Mouse (Mus musculus) midbrain, embryonic 10.5 days (tissue): Measurements from ENCODE around the gene Pou2af1. TPM values are rescaled to one million over a fixed set of nuclear protein-coding genes. Genes with fewer than 3 reads are reported as not detected.

Experiments
- DNase-seq: peaks from one replicate; pipeline ENCODE4 v3.0.0-alpha.2; 2017; ENCODE audit warnings: low spot score
- H3K27ac ChIP-seq: fragments of 300-500 bp; sonication (generic); replicated peaks from 2 replicates; pipeline ENCODE4 v1.5.1; 2016; ENCODE audit warnings: mild to moderate bottlenecking
- H3K27me3 ChIP-seq: fragments of 300-500 bp; sonication (generic); 2 replicates; pipeline ENCODE4 v1.6.1; 2016; ENCODE audit warnings: low read depth, mild to moderate bottlenecking; ENCODE audit not compliant: poor library complexity, severe bottlenecking
- H3K36me3 ChIP-seq: fragments of 300-500 bp; sonication (generic); 2 replicates; pipeline ENCODE4 v1.6.1; 2016; ENCODE audit warnings: mild to moderate bottlenecking, moderate library complexity
- H3K4me1 ChIP-seq: fragments of 300-500 bp; sonication (generic); 2 replicates; pipeline ENCODE4 v1.6.1; 2016
- H3K4me3 ChIP-seq: fragments of 300-500 bp; sonication (generic); 2 replicates; pipeline ENCODE4 v1.5.1; 2016; ENCODE audit warnings: mild to moderate bottlenecking, moderate library complexity
- H3K9me3 ChIP-seq: fragments of 300-500 bp; sonication (generic); replicated peaks from 2 replicates; pipeline ENCODE4 v1.6.1; 2016; ENCODE audit warnings: mild to moderate bottlenecking
- WGBS: fragments of 180-500 bp; shearing (Covaris S2); methylation state at CpG from one replicate; pipeline ENCODE4 v1.1.7; 2016; 5-methylcytosine and 5-hydroxymethylcytosine counted together
- polyA plus RNA-seq: library from polyadenylated mRNA; unstranded; fragments of >200 nt; fragmentation: Nextera tagmentation; extraction: Ambion mirVana; gene quantifications from 2 replicates; pipeline ENCODE4 v1.2.1, GENCODE M21; 2016

Pou2af1 gene
- polyA plus RNA-seq, 1 experiment from 2014 or later, result not detected

DNA sequence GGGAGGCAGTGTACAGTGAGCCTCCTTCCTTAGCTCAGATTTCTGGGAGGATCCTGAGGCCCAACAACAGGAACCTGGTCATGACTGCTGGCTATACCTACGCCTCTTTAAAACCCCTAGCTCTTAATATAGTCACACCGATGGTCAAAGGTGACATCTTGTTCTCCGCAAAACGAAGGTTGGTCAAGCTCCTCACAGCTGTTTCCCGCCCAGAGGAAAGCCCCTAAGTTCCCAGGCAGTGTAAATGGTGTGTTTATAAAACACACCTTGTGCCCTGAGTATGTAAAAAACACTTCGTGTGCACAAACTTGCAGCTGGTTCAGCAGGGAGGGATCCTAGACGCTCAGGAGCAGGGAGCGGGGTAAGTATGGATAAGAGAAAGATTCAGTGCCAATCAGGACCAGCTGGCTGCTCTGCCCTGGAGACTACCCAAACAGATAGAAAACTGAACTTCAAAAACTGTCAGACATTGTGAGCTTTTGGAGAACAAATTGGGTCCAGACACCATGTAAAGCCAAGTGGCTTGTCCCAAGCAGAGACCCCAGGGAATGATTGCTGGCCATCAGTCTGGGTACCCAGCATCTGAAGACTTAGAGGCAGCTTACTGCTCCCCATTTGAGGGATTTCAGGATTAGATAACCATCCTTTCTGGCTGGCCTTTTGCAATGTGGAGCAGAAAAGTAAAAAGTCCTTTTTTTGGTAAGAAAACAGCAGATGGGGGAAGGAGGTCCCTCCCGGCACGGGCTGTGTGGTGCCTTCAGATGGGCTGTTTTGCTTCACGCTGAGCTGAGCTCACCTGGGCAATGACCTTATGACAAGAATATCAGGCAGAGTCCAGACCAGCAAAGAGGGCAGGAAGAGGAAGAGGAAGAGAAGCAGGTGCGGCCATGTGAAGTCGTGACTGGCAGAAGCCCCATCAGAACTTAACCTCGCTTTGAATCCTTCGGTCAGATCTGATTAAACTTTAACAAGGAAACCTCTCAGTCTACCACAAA, 30.5 kb upstream of the Pou2af1 start:
- Histone ChIP-seq H3K4me3 (no peak overlapping the region), H3K4me1 (no peaks in the 10 kb centered on the region), H3K27ac (no peak overlapping the region), H3K36me3 (no peaks in the 10 kb centered on the region), H3K9me3 (no peaks in the 10 kb centered on the region), H3K27me3 (no peaks in the 10 kb centered on the region)
- DNase-seq, result no peak
- 87% methylated on average over 15 of the region's 15 CpGs for WGBS

DNA sequence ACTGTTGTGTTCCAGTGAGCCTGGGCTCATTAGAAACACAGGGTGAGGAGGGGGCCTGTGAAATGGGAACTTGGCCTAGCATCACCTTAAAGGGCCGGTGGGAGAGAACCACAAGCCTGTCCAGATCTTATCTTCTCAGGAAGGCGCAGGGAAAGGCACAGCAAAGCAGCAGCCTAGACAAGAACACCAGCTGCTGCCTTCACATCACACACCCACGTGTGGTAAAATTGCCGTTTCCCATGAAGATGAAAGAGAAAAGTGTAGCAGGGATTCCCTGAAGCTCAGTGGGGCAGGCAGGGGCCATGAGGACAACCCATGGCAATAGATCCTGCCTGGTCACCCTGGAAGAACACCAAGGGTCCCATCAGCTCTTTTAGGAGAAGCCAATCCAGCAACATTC, 28.1 kb upstream of the Pou2af1 start:
- H3K4me3 ChIP-seq, result no peak overlapping the region
- no peaks in the 10 kb centered on the region for H3K9me3 ChIP-seq
- no peaks in the 10 kb centered on the region for H3K4me1 ChIP-seq
- WGBS, result 82% methylated on average over 4 of the region's 4 CpGs
- no peaks in the 10 kb centered on the region for H3K36me3 ChIP-seq
- H3K27ac ChIP-seq, result no peak overlapping the region
- no peaks in the 10 kb centered on the region for H3K27me3 ChIP-seq
- no peak for DNase-seq

DNA sequence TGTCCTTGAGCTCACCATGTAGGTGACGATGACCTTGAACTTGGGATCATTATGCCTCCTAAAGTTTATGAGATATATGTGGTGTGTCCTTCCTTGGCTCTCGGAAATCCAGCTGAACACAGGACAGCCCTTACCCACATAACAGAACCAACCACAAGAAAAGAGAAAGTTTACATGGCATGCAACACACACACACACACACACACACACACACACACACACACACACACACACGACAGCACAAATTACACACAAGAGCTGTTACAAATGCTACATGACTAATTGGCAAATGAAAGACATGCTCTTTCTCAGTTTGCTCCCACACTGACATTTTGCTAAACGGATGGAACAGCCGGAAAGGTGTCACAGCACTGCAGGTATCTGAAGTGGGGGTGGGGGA, 27.6 kb upstream of the Pou2af1 start:
- H3K27ac ChIP-seq, result no peak overlapping the region
- WGBS, result 88% methylated on average over 5 of the region's 5 CpGs
- no peaks in the 10 kb centered on the region for H3K27me3 ChIP-seq
- H3K4me3 ChIP-seq, result no peak overlapping the region
- H3K4me1 ChIP-seq, result no peaks in the 10 kb centered on the region
- no peaks in the 10 kb centered on the region for H3K9me3 ChIP-seq
- no peaks in the 10 kb centered on the region for H3K36me3 ChIP-seq
- no peak for DNase-seq

DNA sequence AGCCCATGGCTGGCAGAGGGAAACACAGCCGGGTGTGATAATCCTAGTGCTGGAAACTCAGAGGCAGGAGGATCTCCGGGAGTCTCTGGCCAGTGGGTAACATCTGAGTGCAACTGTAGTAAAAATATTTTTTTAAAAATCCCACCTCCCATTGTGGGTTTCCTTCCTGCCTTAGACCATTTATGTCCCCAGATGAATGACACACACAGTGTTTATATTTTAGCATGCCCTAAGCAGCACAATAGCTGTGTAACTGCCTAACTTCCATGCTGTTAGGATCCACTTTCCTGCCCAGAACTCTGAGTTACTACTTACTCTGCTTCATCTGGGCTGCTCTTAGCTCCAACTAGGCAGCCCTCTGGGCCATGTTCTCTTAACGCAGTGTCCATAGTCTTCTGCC, 22.9 kb upstream of the Pou2af1 start:
- H3K27me3 ChIP-seq, result no peaks in the 10 kb centered on the region
- no peaks in the 10 kb centered on the region for H3K36me3 ChIP-seq
- DNase-seq, result no peak
- H3K4me3 ChIP-seq, result no peak overlapping the region
- 80% methylated on average over 3 of the region's 3 CpGs for WGBS
- no peaks in the 10 kb centered on the region for H3K4me1 ChIP-seq
- H3K27ac ChIP-seq, result no peak overlapping the region
- no peaks in the 10 kb centered on the region for H3K9me3 ChIP-seq

DNA sequence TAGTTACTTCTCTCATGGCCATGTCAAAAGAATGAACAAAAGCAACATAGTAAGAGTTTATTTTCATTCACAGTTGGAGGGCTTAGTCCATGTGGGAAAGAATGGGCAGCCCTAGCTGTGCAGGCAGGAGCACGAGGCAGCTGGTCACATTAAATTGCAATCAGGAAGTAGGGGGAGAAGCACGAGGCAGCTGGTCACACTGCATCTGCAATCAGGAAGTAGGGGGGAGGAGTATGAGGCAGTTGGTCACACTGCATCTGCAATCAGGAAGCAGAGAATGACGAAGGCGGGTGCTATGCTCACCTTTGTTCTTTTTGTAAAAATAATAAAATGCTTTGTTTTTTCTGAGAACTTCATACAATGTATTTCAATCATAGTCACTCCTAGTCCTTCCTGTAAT, 18.7 kb upstream of the Pou2af1 start:
- H3K9me3 ChIP-seq, result no peaks in the 10 kb centered on the region
- H3K27me3 ChIP-seq, result no peaks in the 10 kb centered on the region
- WGBS, result 77% methylated on average over 4 of the region's 4 CpGs
- H3K27ac ChIP-seq, result no peak overlapping the region
- H3K36me3 ChIP-seq, result no peaks in the 10 kb centered on the region
- no peak for DNase-seq
- no peak overlapping the region for H3K4me3 ChIP-seq
- H3K4me1 ChIP-seq, result no peaks in the 10 kb centered on the region

DNA sequence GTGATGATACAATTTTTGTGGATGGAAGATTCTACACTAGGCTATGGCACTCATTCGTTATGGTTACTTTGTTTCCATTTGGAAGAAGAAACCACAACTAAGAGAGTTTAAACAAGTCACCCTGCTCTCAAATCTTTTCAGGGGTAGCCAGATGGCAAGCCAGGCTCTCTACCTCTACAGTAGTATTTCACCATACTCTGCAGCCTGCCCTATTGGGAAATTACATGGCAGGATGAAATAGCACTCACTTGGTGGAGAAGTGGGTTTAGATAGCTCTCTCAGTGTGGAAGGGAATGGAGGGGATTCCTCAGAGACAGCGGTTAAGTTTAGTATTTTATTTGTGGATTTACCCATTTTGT, 4.6 kb upstream of the Pou2af1 start:
- Histone ChIP-seq H3K9me3 (no peaks in the 10 kb centered on the region), H3K27ac (no peak overlapping the region), H3K36me3 (no peaks in the 10 kb centered on the region), H3K27me3 (no peaks in the 10 kb centered on the region), H3K4me1 (no peaks in the 10 kb centered on the region), H3K4me3 (no peak overlapping the region)
- 88% methylated on average over 2 of the region's 2 CpGs for WGBS
- DNase-seq, result no peak

DNA sequence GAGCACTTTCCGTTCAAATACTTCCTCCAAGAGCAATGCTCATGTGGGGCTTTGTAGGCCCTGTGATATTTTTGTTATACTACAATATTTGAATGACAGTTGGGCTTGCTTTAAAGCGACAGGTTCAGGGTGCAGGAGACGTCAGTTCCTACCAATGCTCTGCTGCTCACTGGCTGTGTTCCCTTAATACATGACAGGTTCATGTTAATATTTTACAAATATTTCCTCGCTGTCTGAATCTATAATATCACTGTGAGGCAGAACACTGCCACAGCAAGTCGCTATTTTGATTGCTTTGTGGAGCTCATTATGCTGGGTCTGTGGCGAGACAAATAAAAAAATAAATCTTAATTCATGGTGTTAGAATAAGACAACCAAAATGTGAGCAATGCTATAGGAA, 2.3 kb upstream of the Pou2af1 start:
- Histone ChIP-seq H3K27ac (no peak overlapping the region), H3K4me3 (no peak overlapping the region), H3K27me3 (no peaks in the 10 kb centered on the region), H3K9me3 (no peaks in the 10 kb centered on the region), H3K4me1 (no peaks in the 10 kb centered on the region), H3K36me3 (no peaks in the 10 kb centered on the region)
- WGBS, result 87% methylated on average over 6 of the region's 6 CpGs
- no peak for DNase-seq

DNA sequence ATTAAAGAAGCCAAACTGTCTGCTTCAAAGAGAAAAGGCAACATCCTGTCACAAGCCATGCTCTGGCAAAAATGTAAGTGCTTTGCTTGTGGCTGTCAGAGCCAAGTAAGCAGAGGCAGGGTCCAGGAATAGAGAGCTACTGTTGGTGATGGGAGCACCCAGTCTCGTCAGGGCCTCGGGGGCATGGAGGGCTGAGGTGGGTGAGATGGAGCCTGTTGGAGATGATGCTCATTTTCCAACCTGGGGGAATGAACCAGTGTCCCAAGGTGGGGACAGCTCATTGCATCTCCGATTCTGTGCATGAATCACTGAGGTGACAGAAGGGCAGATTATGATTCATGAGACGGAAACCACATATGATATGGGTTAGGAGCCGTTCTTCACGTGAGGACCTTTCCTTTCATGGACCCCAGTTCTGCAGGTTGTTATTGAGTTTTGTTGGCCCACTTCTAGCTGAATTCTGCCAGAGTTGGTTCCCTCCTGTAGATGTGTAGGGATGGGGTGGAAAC, 275 bp downstream of the Pou2af1 start:
- Histone ChIP-seq H3K27me3 (no peaks in the 10 kb centered on the region), H3K9me3 (no peaks in the 10 kb centered on the region), H3K4me3 (no peak overlapping the region), H3K36me3 (no peaks in the 10 kb centered on the region), H3K27ac (no peak overlapping the region), H3K4me1 (no peaks in the 10 kb centered on the region)
- no peak for DNase-seq
- 93% methylated on average over 6 of the region's 6 CpGs for WGBS

DNA sequence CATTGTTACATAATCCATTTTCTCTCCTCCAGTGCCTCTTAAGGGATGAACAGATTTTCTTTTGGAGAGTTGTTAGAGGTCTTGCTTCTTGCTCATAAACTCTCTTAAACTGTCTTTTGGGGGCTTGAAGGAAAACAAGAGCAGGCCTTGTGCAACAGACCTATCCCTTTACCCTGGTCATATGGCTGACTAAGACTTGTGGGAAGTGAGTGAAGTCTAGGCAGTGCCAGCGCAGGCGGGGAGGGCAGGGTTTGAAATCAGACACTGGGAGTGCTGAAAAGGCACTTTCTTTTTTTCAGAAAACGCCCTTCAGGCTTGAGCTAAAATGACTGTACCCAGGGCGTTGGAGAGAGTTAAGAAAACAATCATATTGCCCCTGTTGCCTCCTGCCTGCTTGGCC, 1.8 kb downstream of the Pou2af1 start:
- no peak for DNase-seq
- no peaks in the 10 kb centered on the region for H3K36me3 ChIP-seq
- H3K27me3 ChIP-seq, result no peaks in the 10 kb centered on the region
- WGBS, result 55% methylated on average over 4 of the region's 4 CpGs
- H3K4me3 ChIP-seq, result no peak overlapping the region
- H3K4me1 ChIP-seq, result no peaks in the 10 kb centered on the region
- no peaks in the 10 kb centered on the region for H3K9me3 ChIP-seq
- no peak overlapping the region for H3K27ac ChIP-seq

DNA sequence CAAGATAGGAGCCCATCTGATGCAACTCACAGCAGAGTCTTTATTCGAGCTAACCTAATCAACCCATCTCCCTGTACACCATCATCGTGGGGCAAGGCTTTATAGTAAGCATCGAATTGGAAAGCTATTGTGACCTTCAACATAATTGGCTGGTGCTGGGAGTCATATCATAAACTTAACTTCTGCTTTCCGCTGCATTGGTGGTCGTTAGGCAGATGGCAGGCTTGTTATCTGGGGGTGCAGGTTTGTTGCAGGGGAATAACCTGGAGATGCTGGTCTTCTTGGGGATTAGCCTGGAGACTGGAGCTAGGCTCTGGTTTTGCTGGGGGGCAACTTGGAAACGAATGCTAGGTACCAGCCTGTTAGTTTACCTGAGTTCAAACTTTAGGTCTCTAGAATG, 2.4 kb downstream of the Pou2af1 start:
- Histone ChIP-seq H3K4me1 (no peaks in the 10 kb centered on the region), H3K4me3 (no peak overlapping the region), H3K27me3 (no peaks in the 10 kb centered on the region), H3K36me3 (no peaks in the 10 kb centered on the region), H3K9me3 (no peaks in the 10 kb centered on the region), H3K27ac (no peak overlapping the region)
- WGBS, result 86% methylated on average over 6 of the region's 6 CpGs
- no peak for DNase-seq

DNA sequence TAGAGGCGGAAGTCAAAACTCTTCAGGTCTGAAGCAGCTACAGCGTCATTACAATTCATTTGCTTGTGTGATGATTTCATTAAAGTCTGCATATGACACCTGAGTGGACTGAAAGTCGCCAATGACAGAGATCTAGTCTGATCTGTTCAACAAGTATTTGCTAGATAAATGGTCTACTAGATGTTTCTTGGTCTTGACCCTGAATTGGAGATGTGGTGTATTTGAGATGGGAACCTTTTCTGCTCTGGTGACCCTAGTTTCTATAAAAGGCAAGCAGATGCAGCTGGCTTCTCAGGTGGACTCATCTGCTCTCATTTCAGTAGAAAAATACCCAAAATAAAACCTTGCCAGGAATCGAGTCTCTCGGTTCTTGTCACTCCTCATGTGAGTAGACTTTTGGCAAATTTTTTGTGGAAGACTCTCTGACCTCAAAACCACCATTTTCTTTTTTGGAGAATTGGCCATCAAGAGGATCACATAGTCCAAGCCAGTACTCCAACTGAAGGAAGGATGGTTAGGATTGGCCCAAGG, 12.2 kb downstream of the Pou2af1 start:
- H3K9me3 ChIP-seq, result no peaks in the 10 kb centered on the region
- 89% methylated on average over 5 of the region's 5 CpGs for WGBS
- no peak for DNase-seq
- no peaks in the 10 kb centered on the region for H3K4me1 ChIP-seq
- no peak overlapping the region for H3K4me3 ChIP-seq
- H3K36me3 ChIP-seq, result no peaks in the 10 kb centered on the region
- no peak overlapping the region for H3K27ac ChIP-seq
- peaks cover 6% of the 10 kb centered on the region; the same call in 1 of the 2 replicates for H3K27me3 ChIP-seq

DNA sequence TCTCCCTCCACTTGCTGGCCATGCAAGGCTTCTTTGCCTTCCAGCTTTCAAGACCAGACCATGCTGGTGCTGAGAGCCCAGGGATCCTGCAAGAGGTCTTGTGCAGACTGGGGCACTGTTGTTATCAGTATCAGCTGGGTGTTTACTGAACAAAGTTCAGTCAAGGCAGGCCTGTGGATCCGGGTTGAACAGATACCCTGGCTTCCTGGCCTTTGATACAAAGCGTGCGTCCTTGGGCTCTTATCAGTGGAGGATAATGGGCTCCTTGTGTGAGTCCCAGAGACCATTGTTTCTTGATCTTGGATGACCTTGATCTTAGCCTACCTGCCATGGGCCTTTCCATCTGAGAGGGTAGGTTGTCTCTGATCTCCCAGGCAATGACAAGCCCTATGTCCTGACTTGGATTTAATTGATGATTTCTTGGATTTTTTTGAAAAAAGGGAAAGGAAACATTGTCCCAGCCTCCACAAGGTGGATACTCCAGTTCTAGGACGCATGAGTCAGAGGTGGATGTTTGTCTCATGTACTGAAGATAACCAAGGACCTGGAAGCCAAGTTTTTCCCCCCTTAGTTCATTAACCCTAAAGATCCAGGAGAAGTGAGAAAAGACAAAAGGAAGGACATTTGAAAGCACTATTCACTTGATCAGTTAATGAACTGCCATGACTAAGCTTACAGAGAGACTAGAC, 17.3 kb downstream of the Pou2af1 start:
- WGBS, result 85% methylated on average over 4 of the region's 4 CpGs
- Histone ChIP-seq H3K27me3 (peaks cover 26% of the 10 kb centered on the region), H3K27ac (no peak overlapping the region), H3K4me1 (peaks cover 17% of the 10 kb centered on the region), H3K36me3 (no peaks in the 10 kb centered on the region), H3K4me3 (no peak overlapping the region), H3K9me3 (no peaks in the 10 kb centered on the region)
- no peak for DNase-seq

DNA sequence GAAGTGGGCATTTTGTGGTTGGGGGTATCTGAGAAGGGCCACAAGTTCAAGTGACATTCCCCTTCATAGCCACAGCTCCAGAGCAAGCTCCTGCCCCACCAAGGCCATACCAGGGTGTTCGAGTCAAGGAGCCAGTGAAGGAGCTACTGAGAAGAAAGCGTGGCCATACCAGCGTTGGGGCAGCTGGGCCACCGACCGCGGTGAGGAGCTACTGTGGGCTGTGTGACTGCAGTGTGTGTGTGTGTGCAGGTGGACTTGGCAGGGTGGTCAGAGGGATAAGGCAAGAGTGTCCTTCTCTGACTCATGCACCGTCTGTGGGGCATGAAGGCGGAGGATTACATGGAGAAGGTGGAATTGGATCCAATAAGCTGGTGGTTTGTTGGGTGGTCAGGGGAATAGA, 18.7 kb downstream of the Pou2af1 start:
- no peak for DNase-seq
- Histone ChIP-seq H3K4me3 (no peak overlapping the region), H3K27ac (no peak overlapping the region), H3K36me3 (no peaks in the 10 kb centered on the region), H3K27me3 (peaks cover 26% of the 10 kb centered on the region), H3K9me3 (no peaks in the 10 kb centered on the region), H3K4me1 (peaks cover 17% of the 10 kb centered on the region)
- WGBS, result 95% methylated on average over 8 of the region's 8 CpGs
